Mouse (Mus musculus) limb, embryonic 14.5 days (tissue): ENCODE results near the gene Orai2. TPM values are rescaled to one million over a fixed set of nuclear protein-coding genes. Genes with fewer than 3 reads are reported as not detected.
A peak's percentile ranks its signal among the peaks of the same experiment; 100 is the strongest.

Source experiments
- ATAC-seq: fragments of 200-750 bp; cut with Nextera tagmentation; 2 replicates; pipeline ENCODE4 v1.8.0; 2017; ENCODE audit warnings: low read depth, moderate number of reproducible peaks, moderate TSS enrichment; ENCODE audit not compliant: low FRiP score
- DNase-seq: peaks from one replicate; pipeline ENCODE4 v3.0.0-alpha.2; 2015; ENCODE audit warnings: low spot score
- H3K27ac ChIP-seq: fragments of 300-500 bp; sonication (generic); replicated peaks from 2 replicates; pipeline ENCODE4 v1.5.1; 2014; ENCODE audit warnings: low read depth, mild to moderate bottlenecking, low read length, moderate library complexity, mixed read lengths
- H3K27me3 ChIP-seq: fragments of 300-500 bp; sonication (generic); 2 replicates; pipeline ENCODE4 v1.6.1; 2014; ENCODE audit warnings: low read length, mixed read lengths; ENCODE audit not compliant: control insufficient read depth, insufficient read depth
- H3K36me3 ChIP-seq: fragments of 300-500 bp; sonication (generic); 2 replicates; pipeline ENCODE4 v1.6.1; 2014; ENCODE audit warnings: mild to moderate bottlenecking, low read length, moderate library complexity, mixed read lengths; ENCODE audit not compliant: control insufficient read depth, insufficient read depth
- H3K4me1 ChIP-seq: fragments of 300-500 bp; sonication (generic); 2 replicates; pipeline ENCODE4 v1.6.1; 2014; ENCODE audit warnings: antibody characterized with exemption, low read length, mixed read lengths; ENCODE audit not compliant: control insufficient read depth, insufficient read depth
- H3K4me2 ChIP-seq: fragments of 300-500 bp; sonication (generic); replicated peaks from 2 replicates; pipeline ENCODE4 v1.6.1; 2014; ENCODE audit warnings: low read depth, mild to moderate bottlenecking, low read length, moderate library complexity; ENCODE audit not compliant: severe bottlenecking
- H3K4me3 ChIP-seq: fragments of 300-500 bp; sonication (generic); replicated peaks from 2 replicates; pipeline ENCODE4 v1.5.1; 2014; ENCODE audit warnings: low read length
- H3K9ac ChIP-seq: fragments of 300-500 bp; sonication (generic); 2 replicates; pipeline ENCODE4 v1.6.1; 2014; ENCODE audit warnings: mild to moderate bottlenecking, low read depth, low read length, moderate library complexity; ENCODE audit not compliant: severe bottlenecking
- H3K9me3 ChIP-seq: fragments of 300-500 bp; sonication (generic); 2 replicates; pipeline ENCODE4 v1.6.1; 2016; ENCODE audit warnings: low read length; ENCODE audit not compliant: control insufficient read depth
- POLR2A ChIP-seq: fragments of 200-500 bp; IDR thresholded peaks from 2 replicates; pipeline ENCODE4 v1.8.0; 2012; ENCODE audit warnings: inconsistent platforms, mild to moderate bottlenecking, moderate library complexity, borderline replicate concordance; ENCODE audit not compliant: insufficient read depth, insufficient read length; ENCODE audit errors: extremely low read depth
- WGBS: fragments of 180-500 bp; shearing (Covaris S2); extraction: QIAGEN DNeasy Blood & Tissue Kit; methylation state at CpG from one replicate; pipeline ENCODE4 v1.1.7; 2014; 5-methylcytosine and 5-hydroxymethylcytosine counted together
- polyA plus RNA-seq, 2 experiments: library from polyadenylated mRNA; depleted of rRNA in 1 of 2; stranded (reverse) in 1 of 2; unstranded in 1 of 2; fragments of >200 nt; fragmentation: Nextera tagmentation in 1 of 2; extraction: Ambion mirVana in 1 of 2; gene quantifications; 2 replicates each; pipeline versions ENCODE4 v1.2.1 to v1.2.3; 2012 to 2014

The Orai2 gene
- polyA plus RNA-seq, 2 experiments: 9.0 to 13.7 TPM

- H3K4me1 ChIP-seq: peaks cover 9% of the 10 kb centered on the region
- peaks cover 38% of the 10 kb centered on the region for H3K36me3 ChIP-seq
- ATAC-seq: no peak
- no peak overlapping the region for H3K4me3 ChIP-seq
- H3K27ac ChIP-seq: no peak overlapping the region
- no peak overlapping the region for H3K9ac ChIP-seq
- no peak overlapping the region for H3K4me2 ChIP-seq
- no peaks in the 10 kb centered on the region for H3K9me3 ChIP-seq
- H3K27me3 ChIP-seq: no peaks in the 10 kb centered on the region
- no peak for TF ChIP-seq POLR2A
- WGBS: 93% methylated on average over 10 of the region's 10 CpGs
- no peak for DNase-seq
Measured at GRCm38 (mm10) chr5:136140057-136140482, 30.4 kb downstream of the Orai2 start.

DNA sequence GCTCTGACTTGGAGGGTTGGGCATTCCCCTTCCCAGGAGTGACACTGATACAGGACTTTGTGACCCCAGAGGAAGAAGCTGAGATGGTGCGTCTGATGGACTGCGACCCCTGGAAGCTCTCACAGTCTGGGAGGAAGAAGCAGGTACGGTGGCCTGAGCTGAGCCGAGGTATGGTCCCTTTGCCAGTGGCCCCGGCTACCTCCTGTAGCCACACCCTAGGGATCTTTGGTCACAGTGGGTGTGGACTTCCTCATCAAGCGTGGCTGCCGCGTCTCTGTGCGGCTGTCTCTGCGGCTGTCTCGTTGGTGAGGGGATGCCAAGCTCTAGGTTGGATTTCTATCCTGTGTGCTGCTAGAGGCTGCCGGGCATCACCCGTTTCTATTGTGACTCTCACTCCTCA is 31.1 kb downstream of the Orai2 start:
- H3K36me3 ChIP-seq: peaks cover 38% of the 10 kb centered on the region
- H3K27ac ChIP-seq: no peak overlapping the region
- no peak for TF ChIP-seq POLR2A
- ATAC-seq (no peak), DNase-seq (no peak)
- no peaks in the 10 kb centered on the region for H3K9me3 ChIP-seq
- no peaks in the 10 kb centered on the region for H3K27me3 ChIP-seq
- WGBS: 94% methylated on average over 11 of the region's 13 CpGs
- H3K9ac ChIP-seq: no peak overlapping the region
- H3K4me2 ChIP-seq: no peak overlapping the region
- H3K4me1 ChIP-seq: peaks cover 13% of the 10 kb centered on the region
- no peak overlapping the region for H3K4me3 ChIP-seq

GRCm38 (mm10) chr5:136137658-136138274 is 32.7 kb downstream of the Orai2 start:
- no peak overlapping the region for H3K4me3 ChIP-seq
- no peak for ATAC-seq

DNA sequence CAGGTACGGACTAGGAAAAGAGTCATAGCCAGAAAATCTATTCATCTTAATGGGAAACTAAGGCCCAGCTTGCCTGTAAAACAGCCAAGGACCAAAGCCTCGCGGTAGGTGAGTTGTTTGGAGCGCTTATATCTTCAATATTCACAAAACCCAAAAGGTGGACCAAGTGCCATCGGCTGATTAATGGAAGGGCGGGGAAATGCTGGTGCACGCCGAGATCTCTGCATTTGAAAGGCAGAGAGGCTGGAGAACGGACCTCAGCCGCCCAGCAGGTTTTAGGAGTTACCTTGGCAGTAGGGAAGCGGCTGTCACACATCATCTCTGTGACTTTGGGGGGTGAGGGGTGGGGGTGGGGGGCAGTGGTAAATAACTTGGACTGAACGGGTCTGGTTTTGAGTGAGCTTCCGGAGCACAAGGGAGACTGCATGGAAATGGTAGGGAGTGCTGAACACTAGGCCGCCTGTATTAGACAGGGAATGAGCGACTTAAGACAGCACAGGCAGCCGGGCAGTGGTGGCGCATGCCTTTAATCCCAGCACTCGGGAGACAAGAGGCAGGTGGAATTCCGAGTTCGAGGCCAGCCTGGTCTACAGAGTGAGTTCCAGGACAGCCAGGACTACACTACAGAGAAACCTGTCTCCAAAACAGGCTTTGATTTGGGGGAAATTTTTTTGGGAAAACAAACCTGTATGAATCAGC is 34.1 kb downstream of the Orai2 start:
- 0 out of 2 replicates have a peak overlapping the region, but pooled peaks have one; percentile 2 for H3K27ac ChIP-seq
- H3K4me2 ChIP-seq: peak overlapping the region; percentile 77
- TF ChIP-seq POLR2A: no peak
- no peak for DNase-seq
- ATAC-seq: peak; percentile 9
- peak overlapping the region; percentile 71 for H3K9ac ChIP-seq
- H3K36me3 ChIP-seq: peaks cover 42% of the 10 kb centered on the region
- H3K27me3 ChIP-seq: no peaks in the 10 kb centered on the region
- no peaks in the 10 kb centered on the region for H3K9me3 ChIP-seq
- 4% methylated on average over 20 of the region's 20 CpGs for WGBS
- peaks cover 13% of the 10 kb centered on the region for H3K4me1 ChIP-seq
- H3K4me3 ChIP-seq: peak overlapping the region; percentile 64

More at GRCm38 (mm10) chr5:136137658-136138274, 32.7 kb downstream of the Orai2 start:
- H3K4me2 ChIP-seq: no peak overlapping the region
- no peaks in the 10 kb centered on the region for H3K27me3 ChIP-seq
- no peak for DNase-seq
- peaks cover 40% of the 10 kb centered on the region for H3K36me3 ChIP-seq
- H3K4me1 ChIP-seq: peaks cover 13% of the 10 kb centered on the region
- no peak for TF ChIP-seq POLR2A
- no peak overlapping the region for H3K9ac ChIP-seq
- 74% methylated on average over 13 of the region's 13 CpGs for WGBS
- no peak overlapping the region for H3K27ac ChIP-seq
- no peaks in the 10 kb centered on the region for H3K9me3 ChIP-seq

GRCm38 (mm10) chr5:136135571-136136291 is 34.8 kb downstream of the Orai2 start, which contains the start of the genes Lrwd1 and Alkbh4:
Gene Lrwd1, minus strand, starts transcription at chr5:136136074.
Gene Alkbh4, plus strand, starts transcription at chr5:136136146.
- H3K27ac ChIP-seq: 0 out of 2 replicates have a peak within 1 kb of the TSS, but pooled peaks have one; percentile 38
- H3K36me3 ChIP-seq: peaks cover 40% of the 10 kb centered on the region
- no peaks in the 10 kb centered on the region for H3K27me3 ChIP-seq
- no peaks in the 10 kb centered on the region for H3K9me3 ChIP-seq
- 0 out of 2 replicates have a peak, but pooled peaks have one; percentile 20 for TF ChIP-seq POLR2A
- H3K9ac ChIP-seq: peak within 1 kb of the TSS; percentile 71
- peak; percentile 98 for DNase-seq
- peak within 1 kb of the TSS; percentile 77 for H3K4me2 ChIP-seq
- WGBS: under 1% methylated on average over 60 of the region's 60 CpGs
- H3K4me3 ChIP-seq: peak within 1 kb of the TSS; percentile 64
- H3K4me1 ChIP-seq: peaks cover 13% of the 10 kb centered on the region
- ATAC-seq: peak; percentile 94
